Mouse (Mus musculus) lung, embryonic 14.5 days (tissue): ENCODE results near the gene Gnao1. TPM values are rescaled to one million over a fixed set of nuclear protein-coding genes. Genes with fewer than 3 reads are reported as not detected.

Source experiments
- ATAC-seq: fragments of 200-750 bp; cut with Nextera tagmentation; 2 replicates; pipeline ENCODE4 v1.8.0; 2017; ENCODE audit warnings: mild to moderate bottlenecking, moderate TSS enrichment, moderate library complexity; ENCODE audit not compliant: insufficient read depth
- DNase-seq: peaks from one replicate; pipeline ENCODE4 v3.0.0-alpha.2; 2015
- H3K27ac ChIP-seq: fragments of 300-500 bp; sonication (generic); 2 replicates; pipeline ENCODE4 v1.5.1; 2014; ENCODE audit warnings: low read depth, mild to moderate bottlenecking, moderate library complexity
- H3K27me3 ChIP-seq: fragments of 300-500 bp; sonication (generic); 2 replicates; pipeline ENCODE4 v1.6.1; 2014; ENCODE audit warnings: low read length, control low read depth; ENCODE audit not compliant: insufficient read depth
- H3K36me3 ChIP-seq: fragments of 300-500 bp; sonication (generic); 2 replicates; pipeline ENCODE4 v1.6.1; 2014; ENCODE audit warnings: control low read depth; ENCODE audit not compliant: insufficient read depth
- H3K4me1 ChIP-seq: fragments of 300-500 bp; sonication (generic); 2 replicates; pipeline ENCODE4 v1.6.1; 2014; ENCODE audit warnings: antibody characterized with exemption, control low read depth; ENCODE audit not compliant: insufficient read depth
- H3K4me2 ChIP-seq: fragments of 300-500 bp; sonication (generic); 2 replicates; pipeline ENCODE4 v1.6.1; 2014; ENCODE audit warnings: mild to moderate bottlenecking
- H3K4me3 ChIP-seq: fragments of 300-500 bp; sonication (generic); 2 replicates; pipeline ENCODE4 v1.5.1; 2014; ENCODE audit warnings: low read depth, low read length
- H3K9ac ChIP-seq: fragments of 300-500 bp; sonication (generic); 2 replicates; pipeline ENCODE4 v1.6.1; 2014
- H3K9me3 ChIP-seq: fragments of 300-500 bp; sonication (generic); 2 replicates; pipeline ENCODE4 v1.6.1; 2016; ENCODE audit warnings: low read depth, low read length, control low read depth
- CTCF ChIP-seq: IDR thresholded peaks from 2 replicates; pipeline ENCODE4 v1.5.1; 2016; ENCODE audit warnings: antibody characterized with exemption, low read depth
- WGBS: fragments of 180-500 bp; shearing (Covaris S2); extraction: QIAGEN DNeasy Blood & Tissue Kit; methylation state at CpG from one replicate; pipeline ENCODE4 v1.1.7; 2014; 5-methylcytosine and 5-hydroxymethylcytosine counted together
- polyA plus RNA-seq: library from polyadenylated mRNA; unstranded; fragments of >200 nt; fragmentation: Nextera tagmentation; extraction: Ambion mirVana; gene quantifications from 2 replicates; pipeline ENCODE4 v1.2.1, GENCODE M21; 2014

Gnao1 gene
- polyA plus RNA-seq, 1 experiment from 2014 or later = 1.8 TPM

DNA sequence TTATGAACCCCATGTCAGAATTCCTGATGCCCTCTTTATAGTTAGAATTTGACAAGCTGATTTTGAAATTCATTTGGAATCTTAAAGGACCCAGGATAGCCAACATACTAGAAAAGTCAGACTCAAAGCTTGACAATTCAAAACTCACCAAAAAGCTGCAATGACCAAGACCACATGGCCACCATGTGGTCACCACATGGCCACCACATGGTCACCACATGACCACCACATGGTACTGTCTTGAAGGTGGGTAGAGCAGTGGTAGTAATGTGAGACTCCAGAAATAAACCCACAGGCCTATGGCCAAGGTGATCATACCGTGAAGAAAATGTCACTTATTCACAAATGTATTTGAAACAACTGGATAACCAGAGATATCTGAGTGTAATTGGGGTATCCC is 48.5 kb downstream of the Gnao1 start:
- H3K36me3 ChIP-seq = no peaks in the 10 kb centered on the region

DNA sequence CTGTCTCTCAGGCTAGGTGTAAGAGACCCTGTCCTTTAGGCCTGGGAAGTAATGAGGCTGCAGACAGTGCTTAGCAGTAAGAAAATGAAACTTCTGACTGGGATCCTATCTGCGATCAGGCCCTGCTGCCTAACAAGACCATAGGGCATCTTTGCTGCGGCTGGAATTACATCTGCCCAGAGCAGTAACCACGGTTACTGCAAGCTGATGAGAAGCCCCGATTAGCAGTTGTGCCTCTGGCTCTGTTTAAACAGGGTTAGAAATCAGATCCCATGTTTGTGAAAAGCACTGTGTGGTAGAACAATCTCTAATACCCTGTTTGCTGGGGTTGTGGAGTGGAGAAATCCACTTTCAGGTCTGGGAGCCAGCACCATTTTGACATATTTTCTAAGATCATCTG is 50.3 kb downstream of the Gnao1 start:
- H3K27ac ChIP-seq = no peak overlapping the region
- H3K27me3 ChIP-seq = no peaks in the 10 kb centered on the region
- 33% methylated on average over 4 of the region's 4 CpGs for WGBS
- H3K4me2 ChIP-seq = no peak overlapping the region
- no peak for TF ChIP-seq CTCF
- H3K9me3 ChIP-seq = no peaks in the 10 kb centered on the region
- no peak overlapping the region for H3K4me3 ChIP-seq
- ATAC-seq = no peak
- no peak for DNase-seq
- H3K36me3 ChIP-seq = no peaks in the 10 kb centered on the region
- no peaks in the 10 kb centered on the region for H3K4me1 ChIP-seq
- no peak overlapping the region for H3K9ac ChIP-seq

More for the DNA sequence above, 48.5 kb downstream of the Gnao1 start:
- TF ChIP-seq CTCF = no peak
- no peak for DNase-seq
- H3K27ac ChIP-seq = no peak overlapping the region
- ATAC-seq = no peak
- H3K27me3 ChIP-seq = no peaks in the 10 kb centered on the region
- 86% methylated on average over 1 of the region's 1 CpGs for WGBS
- no peak overlapping the region for H3K9ac ChIP-seq
- no peaks in the 10 kb centered on the region for H3K4me1 ChIP-seq
- H3K4me3 ChIP-seq = no peak overlapping the region
- no peaks in the 10 kb centered on the region for H3K9me3 ChIP-seq
- no peak overlapping the region for H3K4me2 ChIP-seq

DNA sequence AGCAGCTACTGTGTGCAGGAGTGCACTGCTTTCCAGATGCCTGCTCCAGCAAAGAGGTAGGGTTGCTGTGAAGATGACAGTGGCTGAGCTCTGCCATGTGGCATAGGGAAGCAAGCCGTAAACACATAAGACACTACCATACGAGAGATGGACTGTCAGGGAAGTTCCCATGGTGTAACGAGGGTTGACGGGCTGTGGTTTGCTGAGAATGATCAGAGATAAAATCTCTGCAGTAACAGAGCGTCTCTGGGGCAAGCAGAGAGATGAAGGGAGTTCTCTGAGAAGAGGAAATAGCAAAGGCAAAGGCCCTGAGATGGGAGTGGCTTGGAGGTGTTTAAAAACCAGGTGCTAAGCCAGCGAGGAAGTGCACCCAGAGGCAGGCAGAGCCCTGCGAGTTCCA is 54.3 kb downstream of the Gnao1 start:
- H3K4me2 ChIP-seq = no peak overlapping the region
- DNase-seq = no peak
- TF ChIP-seq CTCF = no peak
- H3K4me3 ChIP-seq = no peak overlapping the region
- H3K36me3 ChIP-seq = no peaks in the 10 kb centered on the region
- no peak overlapping the region for H3K9ac ChIP-seq
- H3K9me3 ChIP-seq = no peaks in the 10 kb centered on the region
- no peak overlapping the region for H3K27ac ChIP-seq
- H3K27me3 ChIP-seq = no peaks in the 10 kb centered on the region
- no peak for ATAC-seq
- 43% methylated on average over 7 of the region's 7 CpGs for WGBS
- H3K4me1 ChIP-seq = no peaks in the 10 kb centered on the region

DNA sequence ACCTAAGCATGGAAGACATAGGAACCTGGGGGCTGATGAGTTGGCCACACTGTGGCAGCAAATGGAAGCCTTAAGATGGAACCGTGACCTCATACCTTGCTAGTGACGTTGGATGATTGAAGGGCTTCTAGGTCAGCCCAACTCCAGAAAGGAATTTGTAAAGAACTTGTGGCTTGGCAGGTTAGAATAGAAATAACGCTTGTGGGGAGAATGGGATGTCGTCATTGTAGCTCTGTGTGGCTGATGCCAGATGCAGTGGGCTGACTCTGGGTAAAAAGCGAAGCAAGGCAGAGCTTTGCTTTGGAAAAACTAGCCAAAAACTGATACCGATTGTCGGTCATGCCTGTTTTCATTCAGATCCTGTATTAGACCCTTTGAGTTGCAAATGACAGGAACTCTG is 56.5 kb downstream of the Gnao1 start:
- 80% methylated on average over 7 of the region's 7 CpGs for WGBS
- no peak overlapping the region for H3K4me2 ChIP-seq
- ATAC-seq = no peak

GRCm38 (mm10) chr8:93868486-93869221 is 58.9 kb downstream of the Gnao1 start:
- TF ChIP-seq CTCF = no peak
- no peak overlapping the region for H3K4me3 ChIP-seq
- 62% methylated on average over 5 of the region's 5 CpGs for WGBS
- no peak overlapping the region for H3K9ac ChIP-seq
- H3K4me1 ChIP-seq = no peaks in the 10 kb centered on the region
- ATAC-seq = no peak
- no peaks in the 10 kb centered on the region for H3K27me3 ChIP-seq
- DNase-seq = no peak
- no peaks in the 10 kb centered on the region for H3K9me3 ChIP-seq
- no peak overlapping the region for H3K4me2 ChIP-seq
- no peaks in the 10 kb centered on the region for H3K36me3 ChIP-seq
- no peak overlapping the region for H3K27ac ChIP-seq

More for the DNA sequence above, 56.5 kb downstream of the Gnao1 start:
- no peak overlapping the region for H3K4me3 ChIP-seq
- no peaks in the 10 kb centered on the region for H3K9me3 ChIP-seq
- no peak overlapping the region for H3K9ac ChIP-seq
- no peak for DNase-seq
- H3K27me3 ChIP-seq = no peaks in the 10 kb centered on the region
- no peak overlapping the region for H3K27ac ChIP-seq
- H3K36me3 ChIP-seq = no peaks in the 10 kb centered on the region
- H3K4me1 ChIP-seq = no peaks in the 10 kb centered on the region
- no peak for TF ChIP-seq CTCF

- 63% methylated on average over 5 of the region's 5 CpGs for WGBS
- Histone ChIP-seq H3K4me3 (no peak overlapping the region), H3K9ac (no peak overlapping the region), H3K27me3 (no peaks in the 10 kb centered on the region), H3K36me3 (no peaks in the 10 kb centered on the region), H3K4me2 (no peak overlapping the region), H3K27ac (no peak overlapping the region), H3K9me3 (no peaks in the 10 kb centered on the region), H3K4me1 (no peaks in the 10 kb centered on the region)
- no peak for TF ChIP-seq CTCF
- DNase-seq (no peak), ATAC-seq (no peak)
Observed at GRCm38 (mm10) chr8:93871275-93871674, 61.5 kb downstream of the Gnao1 start.

DNA sequence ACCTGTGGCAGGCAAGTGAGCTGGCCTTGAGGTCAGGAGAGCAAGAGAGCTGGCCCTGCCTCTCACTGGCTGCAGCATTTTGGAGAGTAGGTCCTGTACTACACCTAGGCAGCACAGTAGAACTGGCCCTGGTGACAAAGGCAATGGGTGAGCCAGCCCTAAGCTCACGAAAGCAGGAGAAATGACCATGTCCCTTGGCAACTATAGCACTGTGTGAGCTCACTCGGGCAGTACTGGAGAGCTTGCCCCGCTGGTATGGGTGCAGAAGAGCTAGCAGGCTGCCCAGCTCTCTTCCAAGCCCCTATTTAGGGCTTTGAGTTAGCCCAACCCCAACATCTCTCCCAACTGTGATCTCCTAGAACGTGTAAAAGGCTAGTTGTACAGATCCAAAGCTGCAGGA is 68.6 kb downstream of the Gnao1 start:
- 82% methylated on average over 4 of the region's 4 CpGs for WGBS
- no peaks in the 10 kb centered on the region for H3K27me3 ChIP-seq
- no peaks in the 10 kb centered on the region for H3K9me3 ChIP-seq

More for the DNA sequence above, 68.6 kb downstream of the Gnao1 start:
- no peak for ATAC-seq
- Histone ChIP-seq H3K9ac (no peak overlapping the region), H3K27ac (no peak overlapping the region), H3K4me1 (no peaks in the 10 kb centered on the region), H3K36me3 (no peaks in the 10 kb centered on the region), H3K4me2 (no peak overlapping the region), H3K4me3 (no peak overlapping the region)
- no peak for TF ChIP-seq CTCF
- no peak for DNase-seq
